Mouse (Mus musculus): ENCODE data around the gene Tmem131l. TPM values are rescaled to one million over a fixed set of nuclear protein-coding genes. Genes with fewer than 3 reads are reported as not detected.

Tmem131l gene
- total and polyA plus RNA-seq, 2 experiments from 2014 or later = 22.5 to 37.3 TPM

GRCm38 (mm10) chr3:83965333-83965732 lies 74.6 kb downstream of the Tmem131l start:
- Histone ChIP-seq H3K9ac (replicated peaks; ENCODE audit: low read length, poor library complexity, severe bottlenecking) (no peak overlapping the region), H3K4me2 (ENCODE audit: low read depth, low read length, poor library complexity, severe bottlenecking) (no peak overlapping the region), H3K4me1 (ENCODE audit: insufficient read depth, low read length) (no peaks in the 10 kb centered on the region), H3K9me3 (ENCODE audit: low read length) (no peaks in the 10 kb centered on the region), H3K27me3 (ENCODE audit: insufficient read depth, low read length) (no peaks in the 10 kb centered on the region), H3K4me3 (ENCODE audit: low read depth, low read length) (no peak overlapping the region), H3K27ac (ENCODE audit: low read depth, low read length) (no peak overlapping the region), H3K36me3 (ENCODE audit: insufficient read depth, low read length) (no peaks in the 10 kb centered on the region)
- WGBS = 68% methylated on average over 2 of the region's 2 CpGs
- TF ChIP-seq CTCF (IDR thresholded peaks at IDR 0.05) = no peak
- ATAC-seq (ENCODE audit: low FRiP score) = no peak
- no peak for DNase-seq (ENCODE audit: low spot score)

DNA sequence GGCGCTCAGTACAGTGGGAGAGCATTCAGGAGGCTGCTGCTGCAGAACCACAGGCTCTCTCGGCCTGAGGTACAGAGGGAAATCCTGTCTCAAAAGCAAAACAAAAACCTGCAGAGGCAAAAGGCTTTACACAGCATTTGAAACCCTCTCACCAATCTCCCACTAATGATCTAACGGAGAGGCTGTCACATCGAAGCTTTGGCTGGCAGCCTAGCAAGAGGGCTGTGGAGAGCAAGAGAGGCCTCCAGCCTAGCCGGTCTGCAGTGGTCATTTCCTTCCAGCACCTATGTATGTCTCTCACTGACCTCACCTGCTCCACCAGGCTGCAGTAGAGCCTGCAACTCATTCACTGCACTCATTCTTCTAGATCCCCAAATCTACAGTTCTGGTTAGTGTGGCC lies 76.3 kb downstream of the Tmem131l start:
- no peak overlapping the region for H3K4me2 ChIP-seq (ENCODE audit: low read depth, low read length, poor library complexity, severe bottlenecking)
- no peak for TF ChIP-seq CTCF (IDR thresholded peaks at IDR 0.05)
- no peak overlapping the region for H3K9ac ChIP-seq (replicated peaks; ENCODE audit: low read length, poor library complexity, severe bottlenecking)
- H3K4me3 ChIP-seq (ENCODE audit: low read depth, low read length) = no peak overlapping the region
- WGBS = 63% methylated on average over 5 of the region's 5 CpGs
- peaks cover 10% of the 10 kb centered on the region; the same call in 1 of the 2 replicates for H3K36me3 ChIP-seq (ENCODE audit: insufficient read depth, low read length)
- DNase-seq (ENCODE audit: low spot score) (no peak), ATAC-seq (ENCODE audit: low FRiP score) (no peak)
- no peak overlapping the region for H3K27ac ChIP-seq (ENCODE audit: low read depth, low read length)
- no peaks in the 10 kb centered on the region for H3K9me3 ChIP-seq (ENCODE audit: low read length)
- no peaks in the 10 kb centered on the region for H3K4me1 ChIP-seq (ENCODE audit: insufficient read depth, low read length)
- H3K27me3 ChIP-seq (ENCODE audit: insufficient read depth, low read length) = no peaks in the 10 kb centered on the region

DNA sequence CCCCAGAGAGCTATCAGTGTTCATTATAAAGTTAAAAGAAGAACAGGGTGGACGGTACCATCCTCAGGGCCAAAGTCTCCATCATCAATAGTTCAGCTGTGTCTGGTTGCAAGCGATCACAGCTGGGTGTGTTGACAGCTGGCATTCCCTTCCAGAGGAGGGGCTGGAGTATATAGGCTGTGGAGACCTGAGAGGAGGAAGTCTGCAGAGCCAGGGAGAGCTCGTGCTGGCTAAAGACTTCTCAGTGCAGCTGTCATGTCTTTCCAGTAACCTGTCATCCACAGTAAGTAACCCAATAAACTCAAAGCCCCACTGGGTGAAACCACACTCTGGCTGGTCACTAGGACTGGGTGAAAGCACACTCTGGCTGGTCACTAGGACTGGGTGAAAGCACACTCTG lies 77.4 kb downstream of the Tmem131l start:
- Histone ChIP-seq H3K36me3 (ENCODE audit: insufficient read depth, low read length) (peaks cover 13% of the 10 kb centered on the region; the same call in 1 of the 2 replicates), H3K9ac (replicated peaks; ENCODE audit: low read length, poor library complexity, severe bottlenecking) (no peak overlapping the region), H3K9me3 (ENCODE audit: low read length) (no peaks in the 10 kb centered on the region), H3K27me3 (ENCODE audit: insufficient read depth, low read length) (no peaks in the 10 kb centered on the region), H3K4me1 (ENCODE audit: insufficient read depth, low read length) (no peaks in the 10 kb centered on the region), H3K4me2 (ENCODE audit: low read depth, low read length, poor library complexity, severe bottlenecking) (no peak overlapping the region), H3K27ac (ENCODE audit: low read depth, low read length) (no peak overlapping the region), H3K4me3 (ENCODE audit: low read depth, low read length) (no peak overlapping the region)
- no peak for TF ChIP-seq CTCF (IDR thresholded peaks at IDR 0.05)
- WGBS = 62% methylated on average over 3 of the region's 3 CpGs
- DNase-seq (ENCODE audit: low spot score) = no peak
- ATAC-seq (ENCODE audit: low FRiP score) = no peak

DNA sequence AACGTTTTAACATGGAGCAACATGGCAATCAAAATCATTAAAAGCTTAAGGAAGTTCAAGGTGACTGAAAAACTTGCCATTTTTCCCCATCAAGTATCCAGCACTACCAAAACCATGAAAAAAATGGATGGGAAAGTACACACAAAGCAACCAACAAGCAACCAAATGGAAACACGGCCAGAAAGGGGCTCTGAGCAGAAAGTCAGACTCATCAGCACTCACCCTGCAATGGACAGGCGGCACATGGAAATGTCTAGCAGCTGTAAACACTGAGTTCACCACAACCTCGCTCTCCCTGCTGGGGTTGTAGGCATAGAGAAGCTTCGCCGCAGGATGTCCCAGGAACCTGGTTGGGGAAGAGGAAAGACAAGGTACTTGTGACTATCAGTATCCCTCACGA lies 77.9 kb downstream of the Tmem131l start:
- H3K4me3 ChIP-seq (ENCODE audit: low read depth, low read length) = no peak overlapping the region
- DNase-seq (ENCODE audit: low spot score) (no peak), ATAC-seq (ENCODE audit: low FRiP score) (no peak)
- H3K9ac ChIP-seq (replicated peaks; ENCODE audit: low read length, poor library complexity, severe bottlenecking) = no peak overlapping the region
- WGBS = 90% methylated on average over 7 of the region's 7 CpGs
- no peak overlapping the region for H3K4me2 ChIP-seq (ENCODE audit: low read depth, low read length, poor library complexity, severe bottlenecking)
- no peak overlapping the region for H3K27ac ChIP-seq (ENCODE audit: low read depth, low read length)
- no peaks in the 10 kb centered on the region for H3K27me3 ChIP-seq (ENCODE audit: insufficient read depth, low read length)
- H3K36me3 ChIP-seq (ENCODE audit: insufficient read depth, low read length) = peaks cover 13% of the 10 kb centered on the region; the same call in 1 of the 2 replicates
- H3K4me1 ChIP-seq (ENCODE audit: insufficient read depth, low read length) = no peaks in the 10 kb centered on the region
- TF ChIP-seq CTCF (IDR thresholded peaks at IDR 0.05) = no peak
- H3K9me3 ChIP-seq (ENCODE audit: low read length) = no peaks in the 10 kb centered on the region

GRCm38 (mm10) chr3:83958951-83959681 lies 80.9 kb downstream of the Tmem131l start:
- H3K27me3 ChIP-seq (ENCODE audit: insufficient read depth, low read length) = no peaks in the 10 kb centered on the region
- no peak overlapping the region for H3K4me2 ChIP-seq (ENCODE audit: low read depth, low read length, poor library complexity, severe bottlenecking)
- ATAC-seq (ENCODE audit: low FRiP score) (no peak), DNase-seq (ENCODE audit: low spot score) (no peak)
- no peak overlapping the region for H3K9ac ChIP-seq (replicated peaks; ENCODE audit: low read length, poor library complexity, severe bottlenecking)
- no peaks in the 10 kb centered on the region for H3K4me1 ChIP-seq (ENCODE audit: insufficient read depth, low read length)
- WGBS = 96% methylated on average over 7 of the region's 7 CpGs
- no peak overlapping the region for H3K4me3 ChIP-seq (ENCODE audit: low read depth, low read length)
- no peaks in the 10 kb centered on the region for H3K9me3 ChIP-seq (ENCODE audit: low read length)
- peaks cover 15% of the 10 kb centered on the region; the same call in 1 of the 2 replicates for H3K36me3 ChIP-seq (ENCODE audit: insufficient read depth, low read length)
- no peak for TF ChIP-seq CTCF (IDR thresholded peaks at IDR 0.05)
- H3K27ac ChIP-seq (ENCODE audit: low read depth, low read length) = no peak overlapping the region

- Histone ChIP-seq H3K36me3 (ENCODE audit: insufficient read depth, low read length) (peaks cover 10% of the 10 kb centered on the region; the same call in 1 of the 2 replicates), H3K27me3 (ENCODE audit: insufficient read depth, low read length) (no peaks in the 10 kb centered on the region), H3K27ac (ENCODE audit: low read depth, low read length) (no peak overlapping the region), H3K4me2 (ENCODE audit: low read depth, low read length, poor library complexity, severe bottlenecking) (no peak overlapping the region), H3K9ac (replicated peaks; ENCODE audit: low read length, poor library complexity, severe bottlenecking) (no peak overlapping the region), H3K4me1 (ENCODE audit: insufficient read depth, low read length) (no peaks in the 10 kb centered on the region), H3K4me3 (ENCODE audit: low read depth, low read length) (no peak overlapping the region), H3K9me3 (ENCODE audit: low read length) (no peaks in the 10 kb centered on the region)
- TF ChIP-seq CTCF (IDR thresholded peaks at IDR 0.05) = no peak
- no peak for DNase-seq (ENCODE audit: low spot score)
- WGBS = 92% methylated on average over 8 of the region's 8 CpGs
- ATAC-seq (ENCODE audit: low FRiP score) = no peak
These were observed 86.1 kb downstream of the Tmem131l start for GRCm38 (mm10) chr3:83953879-83954278.

Data from midbrain, postnatal 0 days (tissue).